Mouse (Mus musculus) 3134 (cell line): Measurements from ENCODE around the gene Bicral.
"Not testable (repeated sequence)": the region's sequence is repeated elsewhere in the genome, so short reads cannot be mapped to it uniquely, and the experiment has no call there.

Experiments
- DNase-seq: peaks from one replicate; pipeline ENCODE4 v3.0.0-alpha.2; 2011; ENCODE audit warnings: low spot score; ENCODE audit not compliant: insufficient read length; ENCODE audit errors: extremely low read depth

Bicral gene

DNA sequence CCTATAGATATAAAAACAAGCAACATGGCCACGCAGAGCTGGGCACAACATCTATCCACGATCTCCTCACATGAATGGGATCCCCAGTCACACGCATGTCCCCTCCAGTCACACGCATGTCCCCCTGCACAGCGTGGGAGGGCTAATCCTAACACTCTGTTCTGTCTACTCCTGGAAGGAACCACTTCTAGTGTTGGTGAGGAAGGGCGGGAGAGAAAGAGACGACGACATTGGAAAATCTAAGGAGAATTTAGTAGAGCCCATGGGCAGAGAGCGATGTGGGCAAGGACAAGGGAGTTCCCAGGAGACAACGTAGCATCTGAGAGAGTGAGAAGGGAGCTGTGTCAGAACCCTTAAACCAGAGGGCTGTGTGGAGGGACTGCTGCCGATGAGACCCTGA is 87.7 kb downstream of the Bicral start:
- no peak for DNase-seq

DNA sequence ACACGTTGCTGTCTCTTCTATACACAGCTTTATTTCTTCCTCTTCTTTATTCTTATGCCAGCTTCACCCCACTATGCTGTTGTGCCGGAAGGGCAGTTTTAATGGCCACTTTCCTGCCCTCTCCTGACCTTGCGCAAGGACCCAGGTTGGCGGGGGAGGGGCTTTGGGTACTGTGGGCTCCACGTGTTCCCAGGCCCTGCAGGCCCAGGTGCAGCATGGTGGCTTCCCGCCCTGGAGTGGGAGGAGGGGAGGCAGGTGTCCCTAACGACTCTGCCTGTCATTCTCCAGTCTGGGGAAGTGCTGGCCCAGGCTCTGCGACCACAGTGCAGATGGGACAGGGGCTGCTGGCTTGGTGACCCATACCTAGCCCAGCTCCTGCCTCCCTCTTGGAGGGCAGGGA is 90.4 kb downstream of the Bicral start:
- DNase-seq = no peak

DNA sequence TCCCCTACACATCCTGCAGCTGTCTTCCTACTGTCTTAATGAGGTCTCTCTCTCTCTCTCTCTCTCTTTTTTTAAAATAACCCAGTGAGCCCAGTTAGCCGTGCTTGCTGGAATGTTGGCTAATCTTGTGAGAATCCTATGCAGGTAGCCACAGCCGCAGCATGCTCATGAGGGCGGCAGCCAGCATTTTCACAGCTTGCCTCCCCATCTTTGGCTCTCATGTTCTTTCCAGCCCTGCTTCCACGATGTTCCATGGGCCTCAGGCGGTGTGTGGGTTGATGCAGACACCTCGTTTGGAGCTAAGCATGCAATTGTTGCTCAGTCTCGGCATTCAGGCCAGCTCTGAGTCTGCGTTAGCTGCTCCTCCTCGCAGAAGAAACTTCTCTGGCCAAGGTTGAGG is 93.4 kb downstream of the Bicral start:
- not testable (repeated sequence) for DNase-seq

DNA sequence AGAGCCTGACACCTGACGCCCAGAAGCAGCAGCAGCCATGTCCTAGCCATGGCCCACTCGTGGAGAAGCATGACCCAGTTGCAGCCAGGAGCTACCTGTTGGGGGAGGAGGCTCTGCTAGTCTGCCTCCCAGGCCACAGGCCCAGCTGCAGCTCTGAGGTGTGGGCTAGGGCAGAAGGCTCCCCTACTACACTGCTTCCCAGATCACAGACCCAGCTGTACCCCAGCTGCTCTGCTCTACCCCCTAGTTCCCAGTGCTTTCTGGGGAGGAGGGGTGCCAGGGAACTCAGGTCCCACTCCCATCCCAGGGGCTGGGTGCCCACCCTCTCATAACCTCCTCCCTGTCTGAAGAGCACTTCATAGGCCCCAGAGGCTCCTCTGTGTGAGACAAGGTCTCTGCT is 94.7 kb downstream of the Bicral start, which contains the start of gene Ptcra:
Gene Ptcra (minus strand): TSS at position 169 of the 400 bp plus-strand sequence.
- DNase-seq = no peak

DNA sequence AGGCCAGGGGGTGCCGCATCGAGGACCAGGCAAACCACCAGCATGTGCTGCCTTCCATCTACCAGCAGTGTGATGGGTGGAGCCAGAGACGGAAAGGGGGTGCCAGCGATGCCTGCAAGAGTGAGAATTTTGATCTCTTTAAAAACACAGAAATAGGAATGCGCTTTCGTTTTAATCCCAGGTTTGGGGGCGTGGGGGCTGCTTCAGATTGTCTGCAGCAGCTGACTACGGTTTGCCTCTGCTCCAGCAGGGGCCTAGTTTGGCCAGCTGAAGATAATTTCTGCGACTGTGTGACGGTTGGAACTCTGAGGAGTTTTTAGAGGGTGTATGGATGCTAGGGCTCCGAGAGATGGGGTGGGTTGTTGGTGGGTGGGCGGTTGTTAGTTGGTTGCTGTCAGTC is 99.5 kb downstream of the Bicral start:
- DNase-seq = no peak

DNA sequence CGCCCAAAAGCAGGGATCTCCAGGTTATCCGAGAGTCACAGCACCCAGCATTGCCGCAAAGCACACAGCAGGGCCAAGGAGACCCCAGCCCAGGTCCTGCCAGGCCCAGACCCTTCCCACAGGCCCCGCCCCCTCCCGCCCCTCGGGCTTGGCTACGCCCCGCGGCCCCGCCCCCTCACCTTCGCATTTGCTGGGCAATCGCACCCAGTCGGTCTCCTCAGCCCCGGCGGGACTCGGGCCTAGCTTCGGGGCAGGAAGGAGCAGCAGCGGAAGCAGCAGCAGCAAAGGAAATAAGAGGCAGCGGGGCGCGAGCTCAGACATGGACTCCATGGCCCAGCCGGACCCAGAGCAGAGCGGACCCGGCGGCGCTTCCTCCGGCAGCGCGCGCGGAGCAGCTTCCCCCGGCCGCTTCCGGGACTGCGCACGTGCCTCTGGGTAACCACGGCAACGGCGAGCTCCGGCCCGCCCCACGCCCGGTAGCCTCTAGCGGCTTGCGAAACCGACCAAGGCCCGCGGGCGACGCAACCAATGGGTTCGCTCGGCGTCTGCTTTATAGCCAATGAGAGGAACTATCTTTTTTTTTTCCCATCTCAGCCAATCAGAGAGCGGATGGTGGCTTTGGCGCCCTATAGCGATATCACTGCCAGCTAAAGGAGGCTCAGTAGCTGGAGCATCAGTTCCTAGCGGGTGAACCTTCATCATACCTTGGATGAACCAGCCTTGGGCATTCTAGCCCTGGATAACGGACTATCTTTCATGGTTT is 106.3 kb downstream of the Bicral start, which contains the start of gene Cnpy3:
Gene Cnpy3 (minus strand): TSS at position 421 of the 763 bp plus-strand sequence.
- peak; percentile 99 for DNase-seq

DNA sequence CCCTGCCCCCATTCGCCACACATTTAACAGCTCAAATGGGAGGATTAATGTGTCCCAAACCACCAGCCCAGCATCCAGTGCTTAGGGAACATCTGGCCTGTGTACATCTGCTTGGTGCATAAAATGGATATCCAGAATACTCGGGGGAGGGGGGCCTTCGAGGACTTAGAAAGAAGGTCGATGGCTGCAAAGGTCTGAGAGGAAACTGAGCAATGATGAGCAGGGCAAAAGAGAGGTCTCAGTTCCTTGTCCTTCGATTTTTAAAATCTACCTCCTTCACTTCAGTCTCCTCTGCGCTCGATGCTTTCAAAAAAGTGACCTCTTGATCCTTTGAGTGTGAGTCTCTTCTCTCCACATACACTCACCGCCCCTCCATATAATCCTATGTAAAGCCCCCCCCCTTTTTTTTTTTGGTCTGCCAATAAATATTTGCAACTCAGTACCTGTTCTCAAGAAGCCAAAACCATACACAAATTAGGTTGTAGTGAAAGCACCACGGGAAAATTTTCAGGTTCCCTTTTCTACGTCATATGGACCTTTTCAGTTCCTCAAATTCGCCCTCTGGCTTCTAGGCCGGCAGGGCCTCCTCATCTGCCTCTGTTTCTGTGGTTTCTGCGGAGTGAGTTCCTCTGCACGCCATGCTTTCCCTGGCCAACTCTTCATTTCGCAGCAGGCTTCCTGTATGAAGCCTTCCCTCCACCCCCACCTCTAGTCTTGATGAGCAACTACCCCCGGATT is 107.1 kb downstream of the Bicral start:
- DNase-seq = no peak

DNA sequence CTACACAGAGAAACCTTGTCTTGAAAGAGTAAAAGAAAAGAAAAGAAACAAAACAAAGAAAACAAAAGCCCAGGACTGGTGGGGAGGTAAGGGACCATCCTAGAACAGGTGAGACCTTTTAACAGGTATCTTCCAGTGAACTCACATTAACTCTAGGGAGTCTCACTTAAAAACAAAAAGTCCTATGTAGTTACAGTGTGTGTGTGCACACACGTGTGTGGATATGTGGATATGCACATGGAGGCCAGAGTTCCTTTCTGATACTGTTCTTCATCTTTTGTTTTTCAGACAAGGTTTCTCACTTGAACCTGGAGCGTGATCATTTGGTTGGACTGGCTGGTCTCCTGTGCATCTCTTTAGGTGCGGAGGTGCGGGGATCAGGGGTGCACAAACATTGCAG is 107.7 kb downstream of the Bicral start:
- no peak for DNase-seq

DNA sequence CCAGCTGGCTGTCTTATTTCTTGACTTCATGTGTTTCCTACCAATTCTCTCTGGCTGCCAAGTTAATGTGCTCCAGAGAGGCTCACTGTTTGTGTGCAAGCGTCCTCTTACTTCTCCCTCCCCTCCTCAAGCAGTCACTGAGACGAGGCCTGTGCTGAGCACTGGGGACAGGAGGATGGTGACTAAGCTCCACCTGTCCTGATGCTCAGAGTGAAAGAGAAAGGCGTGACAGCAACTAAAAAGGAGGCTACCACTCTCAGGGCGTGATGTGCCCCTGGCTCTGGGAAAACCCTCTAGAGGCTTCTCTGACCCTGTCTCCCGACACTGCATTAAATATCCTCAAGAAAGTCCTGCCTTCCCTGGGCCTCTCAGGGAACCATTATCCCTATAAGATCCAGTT is 109.0 kb downstream of the Bicral start:
- DNase-seq = no peak
